ENCODE assay signal across 23 mouse cellular contexts in the genomic region with DNA sequence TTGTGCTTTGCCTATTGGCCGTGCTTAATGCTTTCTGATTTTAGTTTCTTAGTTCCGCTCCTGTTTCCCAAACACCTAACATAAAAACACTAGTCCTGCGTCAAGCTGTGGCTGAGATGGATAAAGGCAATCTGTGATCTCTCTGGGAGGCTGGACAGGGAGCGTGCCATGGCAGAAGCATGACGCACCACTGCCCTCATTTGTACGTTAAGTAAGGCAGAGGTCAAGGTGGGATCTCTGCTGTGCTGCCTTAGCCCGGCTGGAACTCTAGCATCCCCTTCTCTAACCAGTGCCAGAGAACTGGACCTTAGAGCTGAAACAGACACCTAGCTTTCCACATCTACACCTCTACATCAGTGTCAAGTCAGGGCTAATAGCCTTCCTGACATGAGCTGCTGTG. TPM values are rescaled to one million over a fixed set of nuclear protein-coding genes. Genes with fewer than 3 reads are reported as not detected.
DNase-seq lines count a peak whose midpoint lies in the region; ATAC-seq and TF ChIP-seq lines count a peak whose summit lies in the region.
"Had no signal": no experiment of that assay in that cellular context is flagged by ENCODE, and none has a peak within 500 bp of the region (broad histone marks: within the 10 kb centered on the region; RNA-seq: fewer than 3 reads in every experiment).

No protein-coding gene starts in this region.

- H3K36me3 ChIP-seq in megakaryocyte, embryonic 14.5 days (replicated peaks; ENCODE audit: low read length) = peaks cover 56% of the 10 kb centered on the region
- peaks cover under 1% of the 10 kb centered on the region; the same call in 1 of the 2 replicates for H3K36me3 ChIP-seq in liver, embryonic 11.5 days (ENCODE audit: control insufficient read depth, insufficient read depth, low read length)

- no peak overlapping the region for H3K27ac ChIP-seq in liver, embryonic 11.5 days (ENCODE audit: low read depth, low read length)

- POLR2A ChIA-PET in Patski (lab: Charles Lee) = interaction anchor here (1.3 kb wide), 1 partner anchor 11 kb away, joined by 3 read pairs; no protein-coding TSS in a partner anchor

- 91% methylated on average over 7 of the region's 7 CpGs for WGBS in liver, embryonic 11.5 days

- no peak overlapping the region for H3K4me2 ChIP-seq in liver, embryonic 11.5 days

- peak overlapping the region; percentile 60 for H3K4me3 ChIP-seq in megakaryocyte, embryonic 14.5 days (replicated peaks)
- H3K4me3 ChIP-seq in liver, embryonic 11.5 days (ENCODE audit: low read depth, low read length) = no peak overlapping the region

- H3K27me3 ChIP-seq in megakaryocyte, embryonic 14.5 days (replicated peaks) = no peaks in the 10 kb centered on the region
- no peaks in the 10 kb centered on the region for H3K27me3 ChIP-seq in Patski
- no peaks in the 10 kb centered on the region for H3K27me3 ChIP-seq in liver, embryonic 11.5 days (replicated peaks; ENCODE audit: control insufficient read depth, insufficient read depth, low read length)
- H3K27me3 ChIP-seq: CH12.LX had no signal

- DNase-seq in heart, adult 11 months = peak; percentile 69
- no peak for DNase-seq in heart, adult 9 months (ENCODE audit: low spot score in 2 of 2)
- DNase-seq in Patski (ENCODE audit: low read depth, low spot score) = no peak
- DNase-seq in liver, embryonic 11.5 days (ENCODE audit: low spot score) = no peak
- DNase-seq: adrenal gland, adult 2 months; adrenal gland, adult 8-10 months; adrenal gland, postnatal 10 days; adrenal gland, postnatal 14 days; adrenal gland, postnatal 25 days; adrenal gland, postnatal 36 days; B cell, adult 2 months; cerebellum, adult 11 months; cerebellum, adult 11-12 months; cerebellum, adult 18-20 months; cerebellum, adult 2 months had no signal

- no peak for TF ChIP-seq CTCF in Patski (IDR thresholded peaks at IDR 0.05)

- no peak overlapping the region for H3K9ac ChIP-seq in liver, embryonic 11.5 days (ENCODE audit: low read depth, low read length)

- in situ Hi-C loops in Patski (cut with MboI; ENCODE audit: low pct_unique_long_range_greater_than_20kb) = no loop called here

- CTCF ChIA-PET in Patski (lab: Charles Lee) = interaction anchor here (1.1 to 1.6 kb wide), 2 partner anchors 11 to 39 kb away, joined by 3 to 4 read pairs; no protein-coding TSS in a partner anchor

- peaks cover 36% of the 10 kb centered on the region for H3K4me1 ChIP-seq in megakaryocyte, embryonic 14.5 days
- H3K4me1 ChIP-seq in liver, embryonic 11.5 days (replicated peaks; ENCODE audit: control insufficient read depth, insufficient read depth, low read length) = peaks cover 3% of the 10 kb centered on the region; the same call in 1 of the 2 replicates

- no peak for ATAC-seq in megakaryocyte, adult 5-6 weeks (ENCODE audit: poor library complexity, severe bottlenecking)
- peak; percentile 51 for ATAC-seq in Patski
- ATAC-seq in liver, embryonic 11.5 days (replicated peaks; ENCODE audit: low FRiP score) = no peak
- ATAC-seq: activated CD4-positive, CD25-positive, alpha-beta regulatory T cell, adult 4 months; CD4-positive, CD25-positive, alpha-beta regulatory T cell, adult 4 months had no signal

- no peaks in the 10 kb centered on the region for H3K9me3 ChIP-seq in megakaryocyte, embryonic 14.5 days
- no peaks in the 10 kb centered on the region for H3K9me3 ChIP-seq in liver, embryonic 11.5 days (ENCODE audit: control insufficient read depth, low read length)
- H3K9me3 ChIP-seq: G1E had no signal

RNA-seq across cellular contexts. Expression of gene Recql, which starts 5.3 kb away (rescaled TPM):
- 2.8 TPM in 1 of 2 replicates, not detected in the other for polyA plus RNA-seq in megakaryocyte, embryonic 14.5 days (2012; ENCODE audit: insufficient read depth, low replicate concordance)
- 31.5 and 35.0 TPM in 2 replicates for total RNA-seq in megakaryocyte, adult 5-6 weeks (2015)
- 32.1 and 50.3 TPM in 2 replicates for total RNA-seq in megakaryocyte, adult 5-6 weeks (2017)
- 16.1 TPM for polyA plus RNA-seq in Patski (2021)
- 33.5 and 37.7 TPM in 2 replicates for polyA plus RNA-seq in liver, embryonic 11.5 days (2014; fragmentation: Nextera tagmentation; extraction: Ambion mirVana)

RNA-seq across cellular contexts. Expression of gene Golt1b, which starts 5.4 kb away (rescaled TPM):
- polyA plus RNA-seq in megakaryocyte, embryonic 14.5 days (2012; ENCODE audit: insufficient read depth, low replicate concordance) = 19.9 TPM in 2 replicates
- total RNA-seq in megakaryocyte, adult 5-6 weeks (2015) = 26.3 and 27.7 TPM in 2 replicates
- 30.0 and 31.5 TPM in 2 replicates for total RNA-seq in megakaryocyte, adult 5-6 weeks (2017)
- 44.6 TPM for polyA plus RNA-seq in Patski (2021)
- polyA plus RNA-seq in liver, embryonic 11.5 days (2014; fragmentation: Nextera tagmentation; extraction: Ambion mirVana) = 80.6 and 86.5 TPM in 2 replicates

RNA-seq across cellular contexts. Expression of gene Spx, which starts 31.6 kb away (rescaled TPM):
- polyA plus RNA-seq in megakaryocyte, embryonic 14.5 days (2012; ENCODE audit: insufficient read depth, low replicate concordance) = 0.48 TPM in 1 of 2 replicates, not detected in the other
- not detected in 2 replicates for total RNA-seq in megakaryocyte, adult 5-6 weeks (2015)
- 0.26 TPM in 1 of 2 replicates, not detected in the other for total RNA-seq in megakaryocyte, adult 5-6 weeks (2017)
- polyA plus RNA-seq in Patski (2021) = 0.06 TPM
- polyA plus RNA-seq in liver, embryonic 11.5 days (2014; fragmentation: Nextera tagmentation; extraction: Ambion mirVana) = 0.26 and 0.29 TPM in 2 replicates
- total RNA-seq: adrenal gland, postnatal 14 days had no signal
- polyA plus RNA-seq: G1E had no signal

RNA-seq across cellular contexts. Expression of gene Pyroxd1, which starts 36.2 kb away (rescaled TPM):
- 0.78 and 0.97 TPM in 2 replicates for polyA plus RNA-seq in megakaryocyte, embryonic 14.5 days (2012; ENCODE audit: insufficient read depth, low replicate concordance)
- 12.3 and 12.7 TPM in 2 replicates for total RNA-seq in megakaryocyte, adult 5-6 weeks (2015)
- 13.5 and 13.8 TPM in 2 replicates for total RNA-seq in megakaryocyte, adult 5-6 weeks (2017)
- 33.0 TPM for polyA plus RNA-seq in Patski (2021)
- polyA plus RNA-seq in liver, embryonic 11.5 days (2014; fragmentation: Nextera tagmentation; extraction: Ambion mirVana) = 12.3 and 14.1 TPM in 2 replicates

RNA-seq across cellular contexts. Expression of gene Slco1a5, which starts 58.8 kb away (rescaled TPM):
- polyA plus RNA-seq in megakaryocyte, embryonic 14.5 days (2012; ENCODE audit: insufficient read depth, low replicate concordance) = not detected in 2 replicates
- not detected in 2 replicates for total RNA-seq in megakaryocyte, adult 5-6 weeks (2015)
- total RNA-seq in megakaryocyte, adult 5-6 weeks (2017) = not detected in 2 replicates
- 6.0 TPM for polyA plus RNA-seq in Patski (2021)
- not detected in 2 replicates for polyA plus RNA-seq in liver, embryonic 11.5 days (2014; fragmentation: Nextera tagmentation; extraction: Ambion mirVana)
- total RNA-seq: adrenal gland, adult 18-20 months; adrenal gland, adult 2 months; adrenal gland, adult 8-10 months; adrenal gland, postnatal 10 days; adrenal gland, postnatal 14 days; adrenal gland, postnatal 25 days; adrenal gland, postnatal 36 days; adrenal gland, postnatal 4 days; CH12.LX had no signal
- polyA plus RNA-seq: activated CD4-positive, CD25-positive, alpha-beta regulatory T cell, adult 4 months; adrenal gland, adult 2 months; CD4-positive, CD25-positive, alpha-beta regulatory T cell, adult 4 months; G1E had no signal
